Mouse (Mus musculus): ENCODE measurements around the gene Cacna2d1. TPM values are rescaled to one million over a fixed set of nuclear protein-coding genes. Genes with fewer than 3 reads are reported as not detected.
A peak's percentile ranks its signal among the peaks of the same experiment; 100 is the strongest.

The Cacna2d1 gene
- polyA plus RNA-seq, 1 experiment from 2014 or later: 36.4 TPM

GRCm38 (mm10) chr5:15993252-15993944, 58.9 kb downstream of the Cacna2d1 start:
- no peak overlapping the region for H3K27ac ChIP-seq (ENCODE audit: low read length)

GRCm38 (mm10) chr5:15997190-15997589, 62.7 kb downstream of the Cacna2d1 start:
- no peak for ATAC-seq
- no peak overlapping the region for H3K9ac ChIP-seq (ENCODE audit: low read depth, low read length)
- WGBS: 76% methylated on average over 3 of the region's 3 CpGs
- no peaks in the 10 kb centered on the region for H3K9me3 ChIP-seq (replicated peaks; ENCODE audit: control insufficient read depth, low read length, poor library complexity, severe bottlenecking)
- H3K4me3 ChIP-seq (ENCODE audit: low read depth, low read length): no peak overlapping the region
- no peak overlapping the region for H3K4me2 ChIP-seq (ENCODE audit: low read length)
- H3K4me1 ChIP-seq (ENCODE audit: control insufficient read depth, insufficient read depth, low read length): peaks cover 4% of the 10 kb centered on the region; the same call in 1 of the 2 replicates
- no peaks in the 10 kb centered on the region for H3K27me3 ChIP-seq (ENCODE audit: control insufficient read depth, insufficient read depth, low read depth, low read length)
- no peaks in the 10 kb centered on the region for H3K36me3 ChIP-seq (ENCODE audit: control insufficient read depth, insufficient read depth, low read length)
- H3K27ac ChIP-seq (ENCODE audit: low read length): no peak overlapping the region

More at GRCm38 (mm10) chr5:15993252-15993944, 58.9 kb downstream of the Cacna2d1 start:
- ATAC-seq: peak; percentile 39; the same call in 1 of the 2 replicates
- no peaks in the 10 kb centered on the region for H3K9me3 ChIP-seq (replicated peaks; ENCODE audit: control insufficient read depth, low read length, poor library complexity, severe bottlenecking)
- no peaks in the 10 kb centered on the region for H3K36me3 ChIP-seq (ENCODE audit: control insufficient read depth, insufficient read depth, low read length)
- H3K4me2 ChIP-seq (ENCODE audit: low read length): no peak overlapping the region
- H3K4me1 ChIP-seq (ENCODE audit: control insufficient read depth, insufficient read depth, low read length): peaks cover 10% of the 10 kb centered on the region
- H3K27me3 ChIP-seq (ENCODE audit: control insufficient read depth, insufficient read depth, low read depth, low read length): no peaks in the 10 kb centered on the region
- no peak overlapping the region for H3K9ac ChIP-seq (ENCODE audit: low read depth, low read length)
- whole genome bisulfite sequencing: 33% methylated on average over 4 of the region's 4 CpGs
- H3K4me3 ChIP-seq (ENCODE audit: low read depth, low read length): no peak overlapping the region

GRCm38 (mm10) chr5:15997769-15998168, 63.3 kb downstream of the Cacna2d1 start:
- Histone ChIP-seq H3K4me1 (ENCODE audit: control insufficient read depth, insufficient read depth, low read length) (peaks cover 9% of the 10 kb centered on the region), H3K4me2 (ENCODE audit: low read length) (no peak overlapping the region), H3K27ac (ENCODE audit: low read length) (no peak overlapping the region), H3K4me3 (ENCODE audit: low read depth, low read length) (no peak overlapping the region), H3K9me3 (replicated peaks; ENCODE audit: control insufficient read depth, low read length, poor library complexity, severe bottlenecking) (no peaks in the 10 kb centered on the region), H3K36me3 (ENCODE audit: control insufficient read depth, insufficient read depth, low read length) (no peaks in the 10 kb centered on the region), H3K9ac (ENCODE audit: low read depth, low read length) (no peak overlapping the region), H3K27me3 (ENCODE audit: control insufficient read depth, insufficient read depth, low read depth, low read length) (no peaks in the 10 kb centered on the region)
- 98% methylated on average over 1 of the region's 1 CpGs for WGBS
- no peak for ATAC-seq

GRCm38 (mm10) chr5:16000917-16001316, 66.4 kb downstream of the Cacna2d1 start:
- Histone ChIP-seq H3K27me3 (ENCODE audit: control insufficient read depth, insufficient read depth, low read depth, low read length) (no peaks in the 10 kb centered on the region), H3K4me3 (ENCODE audit: low read depth, low read length) (no peak overlapping the region), H3K27ac (ENCODE audit: low read length) (no peak overlapping the region), H3K9ac (ENCODE audit: low read depth, low read length) (no peak overlapping the region), H3K9me3 (replicated peaks; ENCODE audit: control insufficient read depth, low read length, poor library complexity, severe bottlenecking) (no peaks in the 10 kb centered on the region), H3K4me1 (ENCODE audit: control insufficient read depth, insufficient read depth, low read length) (peaks cover 20% of the 10 kb centered on the region), H3K4me2 (ENCODE audit: low read length) (no peak overlapping the region), H3K36me3 (ENCODE audit: control insufficient read depth, insufficient read depth, low read length) (no peaks in the 10 kb centered on the region)
- 80% methylated on average over 2 of the region's 2 CpGs for WGBS
- no peak for ATAC-seq

GRCm38 (mm10) chr5:16002431-16003063, 68.1 kb downstream of the Cacna2d1 start:
- Histone ChIP-seq H3K36me3 (ENCODE audit: control insufficient read depth, insufficient read depth, low read length) (no peaks in the 10 kb centered on the region), H3K4me3 (ENCODE audit: low read depth, low read length) (no peak overlapping the region)
- 0 out of 2 replicates have a peak, but pooled peaks have one; percentile 59 for ATAC-seq

GRCm38 (mm10) chr5:16004305-16004704, 69.8 kb downstream of the Cacna2d1 start:
- ATAC-seq: peak; percentile 81
- no peak overlapping the region for H3K9ac ChIP-seq (ENCODE audit: low read depth, low read length)

More at GRCm38 (mm10) chr5:16002431-16003063, 68.1 kb downstream of the Cacna2d1 start:
- 11% methylated on average over 9 of the region's 9 CpGs for WGBS
- Histone ChIP-seq H3K4me2 (ENCODE audit: low read length) (0 out of 2 replicates have a peak overlapping the region, but pooled peaks have one; percentile 14), H3K9me3 (replicated peaks; ENCODE audit: control insufficient read depth, low read length, poor library complexity, severe bottlenecking) (no peaks in the 10 kb centered on the region), H3K27ac (ENCODE audit: low read length) (peak overlapping the region; percentile 57; the same call in 1 of the 2 replicates), H3K27me3 (ENCODE audit: control insufficient read depth, insufficient read depth, low read depth, low read length) (no peaks in the 10 kb centered on the region), H3K4me1 (ENCODE audit: control insufficient read depth, insufficient read depth, low read length) (peaks cover 20% of the 10 kb centered on the region), H3K9ac (ENCODE audit: low read depth, low read length) (0 out of 2 replicates have a peak overlapping the region, but pooled peaks have one; percentile 41)

GRCm38 (mm10) chr5:16006964-16007363, 72.5 kb downstream of the Cacna2d1 start:
- no peaks in the 10 kb centered on the region for H3K27me3 ChIP-seq (ENCODE audit: control insufficient read depth, insufficient read depth, low read depth, low read length)
- H3K9ac ChIP-seq (ENCODE audit: low read depth, low read length): no peak overlapping the region
- H3K4me2 ChIP-seq (ENCODE audit: low read length): no peak overlapping the region
- peaks cover 20% of the 10 kb centered on the region for H3K4me1 ChIP-seq (ENCODE audit: control insufficient read depth, insufficient read depth, low read length)
- 92% methylated on average over 6 of the region's 6 CpGs for WGBS
- no peak overlapping the region for H3K27ac ChIP-seq (ENCODE audit: low read length)
- no peaks in the 10 kb centered on the region for H3K9me3 ChIP-seq (replicated peaks; ENCODE audit: control insufficient read depth, low read length, poor library complexity, severe bottlenecking)
- ATAC-seq: no peak
- H3K4me3 ChIP-seq (ENCODE audit: low read depth, low read length): no peak overlapping the region
- H3K36me3 ChIP-seq (ENCODE audit: control insufficient read depth, insufficient read depth, low read length): no peaks in the 10 kb centered on the region

More at GRCm38 (mm10) chr5:16004305-16004704, 69.8 kb downstream of the Cacna2d1 start:
- Histone ChIP-seq H3K4me1 (ENCODE audit: control insufficient read depth, insufficient read depth, low read length) (peaks cover 20% of the 10 kb centered on the region), H3K9me3 (replicated peaks; ENCODE audit: control insufficient read depth, low read length, poor library complexity, severe bottlenecking) (no peaks in the 10 kb centered on the region), H3K27me3 (ENCODE audit: control insufficient read depth, insufficient read depth, low read depth, low read length) (no peaks in the 10 kb centered on the region), H3K36me3 (ENCODE audit: control insufficient read depth, insufficient read depth, low read length) (no peaks in the 10 kb centered on the region), H3K4me2 (ENCODE audit: low read length) (no peak overlapping the region), H3K4me3 (ENCODE audit: low read depth, low read length) (no peak overlapping the region), H3K27ac (ENCODE audit: low read length) (peak overlapping the region; percentile 38; the same call in 1 of the 2 replicates)
- WGBS: 36% methylated on average over 5 of the region's 6 CpGs

GRCm38 (mm10) chr5:16013649-16014048, 79.2 kb downstream of the Cacna2d1 start:
- H3K4me3 ChIP-seq (ENCODE audit: low read depth, low read length): no peak overlapping the region
- H3K4me1 ChIP-seq (ENCODE audit: control insufficient read depth, insufficient read depth, low read length): no peaks in the 10 kb centered on the region
- H3K36me3 ChIP-seq (ENCODE audit: control insufficient read depth, insufficient read depth, low read length): no peaks in the 10 kb centered on the region
- H3K27me3 ChIP-seq (ENCODE audit: control insufficient read depth, insufficient read depth, low read depth, low read length): no peaks in the 10 kb centered on the region
- WGBS: 67% methylated on average over 2 of the region's 2 CpGs
- H3K27ac ChIP-seq (ENCODE audit: low read length): no peak overlapping the region
- H3K4me2 ChIP-seq (ENCODE audit: low read length): no peak overlapping the region
- no peak overlapping the region for H3K9ac ChIP-seq (ENCODE audit: low read depth, low read length)
- no peak for ATAC-seq
- no peaks in the 10 kb centered on the region for H3K9me3 ChIP-seq (replicated peaks; ENCODE audit: control insufficient read depth, low read length, poor library complexity, severe bottlenecking)

- Histone ChIP-seq H3K4me3 (ENCODE audit: low read depth, low read length) (no peak overlapping the region), H3K4me1 (ENCODE audit: control insufficient read depth, insufficient read depth, low read length) (no peaks in the 10 kb centered on the region), H3K36me3 (ENCODE audit: control insufficient read depth, insufficient read depth, low read length) (no peaks in the 10 kb centered on the region), H3K9ac (ENCODE audit: low read depth, low read length) (no peak overlapping the region), H3K4me2 (ENCODE audit: low read length) (no peak overlapping the region), H3K9me3 (replicated peaks; ENCODE audit: control insufficient read depth, low read length, poor library complexity, severe bottlenecking) (no peaks in the 10 kb centered on the region), H3K27ac (ENCODE audit: low read length) (no peak overlapping the region), H3K27me3 (ENCODE audit: control insufficient read depth, insufficient read depth, low read depth, low read length) (no peaks in the 10 kb centered on the region)
- no peak for ATAC-seq
- WGBS: 65% methylated on average over 2 of the region's 2 CpGs
Measured at GRCm38 (mm10) chr5:16014392-16014791, 79.9 kb downstream of the Cacna2d1 start.

Data from midbrain, embryonic 16.5 days (tissue).